Mouse (Mus musculus) ovary, adult 2 months (tissue): Measurements from ENCODE around the gene F12. TPM values are rescaled to one million over a fixed set of nuclear protein-coding genes. Genes with fewer than 3 reads are reported as not detected.

Source experiments
- polyA plus RNA-seq: library from polyadenylated mRNA; depleted of rRNA; stranded (reverse); fragments of >200 nt; gene quantifications from 2 replicates; pipeline ENCODE4 v1.2.3, GENCODE M21; 2012; rRNA removed

The F12 gene
- 0.23 and 1.3 TPM in 2 replicates for polyA plus RNA-seq

GRCm38 (mm10) chr13:55426613-55427012 is at the start of gene F12:
Gene F12 (minus strand): TSS chr13:55426793.

GRCm38 (mm10) chr13:55464027-55464884 is 37.7 kb upstream of the F12 start, which contains the start of gene Prr7:
Gene Prr7 (plus strand): TSS chr13:55464267.

GRCm38 (mm10) chr13:55444937-55445315 is 18.3 kb upstream of the F12 start, which contains the start of gene Grk6:
Gene Grk6 (plus strand): TSS chr13:55445072.

GRCm38 (mm10) chr13:55414743-55415380 is 11.7 kb downstream of the F12 start, which contains the start of gene Pfn3:
Gene Pfn3 (minus strand): TSS chr13:55415232.

GRCm38 (mm10) chr13:55398088-55398487 is 28.5 kb downstream of the F12 start, which contains the start of gene Slc34a1:
Gene Slc34a1 (plus strand): TSS chr13:55398187.

GRCm38 (mm10) chr13:55369531-55370114 is 57.0 kb downstream of the F12 start, which contains the start of gene Rgs14:
Gene Rgs14 (plus strand): TSS chr13:55369732.

Other genes starting within 250 kb of the F12 start
- gene Nsd1, start 217.0 kb downstream of the F12 start, polyA plus RNA-seq: 20.2 and 25.4 TPM in 2 replicates
- gene Prelid1, start 106.3 kb downstream of the F12 start, polyA plus RNA-seq: 323 and 337 TPM in 2 replicates
- gene Rab24, start 104.8 kb downstream of the F12 start, polyA plus RNA-seq: 90.5 and 92.6 TPM in 2 replicates
- 16.3 and 21.3 TPM in 2 replicates for gene Mxd3, start 97.0 kb downstream of the F12 start, polyA plus RNA-seq
- 133 and 142 TPM in 2 replicates for gene Lman2, start 64.0 kb downstream of the F12 start, polyA plus RNA-seq
- gene Rgs14, start 57.1 kb downstream of the F12 start, polyA plus RNA-seq: 2.6 and 3.3 TPM in 2 replicates
- 0.08 and 0.53 TPM in 2 replicates for gene Slc34a1, start 28.6 kb downstream of the F12 start, polyA plus RNA-seq
- not detected in 2 replicates for gene Pfn3, start 11.6 kb downstream of the F12 start, polyA plus RNA-seq
- gene Grk6, start 18.3 kb upstream of the F12 start, polyA plus RNA-seq: 61.2 and 61.5 TPM in 2 replicates
- gene Prr7, start 37.5 kb upstream of the F12 start, polyA plus RNA-seq: 39.3 and 64.5 TPM in 2 replicates
- gene Dbn1, start 61.3 kb upstream of the F12 start, polyA plus RNA-seq: 121 and 140 TPM in 2 replicates
- gene Pdlim7, start 86.9 kb upstream of the F12 start, polyA plus RNA-seq: 253 and 269 TPM in 2 replicates
- 12.2 and 13.5 TPM in 2 replicates for gene Dok3, start 102.5 kb upstream of the F12 start, polyA plus RNA-seq
- gene Ddx41, start 109.9 kb upstream of the F12 start, polyA plus RNA-seq: 110 and 147 TPM in 2 replicates
- gene Fam193b, start 144.3 kb upstream of the F12 start, polyA plus RNA-seq: 118 and 137 TPM in 2 replicates
- 90.5 and 90.9 TPM in 2 replicates for gene Tmed9, start 146.9 kb upstream of the F12 start, polyA plus RNA-seq
- 29.8 and 32.7 TPM in 2 replicates for gene B4galt7, start 173.1 kb upstream of the F12 start, polyA plus RNA-seq
- 17.4 and 18.4 TPM in 2 replicates for gene Caml, start 196.2 kb upstream of the F12 start, polyA plus RNA-seq
- gene Ddx46, start 208.2 kb upstream of the F12 start, polyA plus RNA-seq: 9.0 and 9.2 TPM in 2 replicates